Mouse (Mus musculus): ENCODE measurements around the gene Slc45a3.

Slc45a3 gene

GRCm38 (mm10) chr1:131962606-131963084 lies at the start of gene Slc45a3:
Slc45a3 (plus strand) TSS chr1:131962967.
- no peak for DNase-seq (ENCODE audit: low spot score in 2 of 2)

DNA sequence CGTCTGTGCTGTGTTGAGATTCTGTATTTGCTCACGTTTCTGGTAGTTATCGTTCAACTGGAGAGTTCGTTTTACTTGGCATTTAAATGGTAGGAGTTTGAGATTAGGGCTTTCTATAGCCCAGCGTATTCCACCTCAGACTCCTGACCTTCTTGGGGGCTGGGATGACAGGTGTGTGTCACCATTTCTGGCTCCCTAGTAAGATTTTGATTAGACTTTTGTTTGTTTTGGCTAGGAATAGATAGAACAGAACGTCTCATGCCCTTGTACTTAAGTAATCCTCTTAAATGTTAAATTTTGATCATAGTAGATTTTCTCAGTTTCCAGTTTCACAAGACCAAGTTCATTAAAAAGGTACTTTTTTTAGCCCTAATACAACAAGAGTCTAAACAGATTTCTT lies 45.1 kb upstream of the Slc45a3 start:
- no peak for DNase-seq (ENCODE audit: low spot score in 2 of 2)

DNA sequence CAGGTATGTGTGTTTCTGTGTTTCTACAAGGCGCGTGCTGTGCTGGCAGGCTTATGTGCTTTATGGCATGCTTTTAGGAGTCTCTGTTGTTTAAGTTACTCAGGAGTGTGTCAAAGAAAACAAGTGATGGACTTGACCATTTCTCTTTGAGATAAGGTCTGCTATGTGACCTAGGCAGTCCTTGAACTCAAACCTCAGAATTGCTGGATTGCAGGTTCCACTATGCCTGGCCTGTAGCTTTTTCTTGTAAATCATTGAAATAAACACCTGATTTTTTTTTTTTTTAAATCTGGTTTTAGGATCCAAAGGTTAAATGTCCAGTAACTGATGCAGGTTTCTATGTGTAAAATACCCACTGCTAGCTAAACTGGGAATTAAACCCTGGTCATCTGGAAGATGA lies 43.7 kb upstream of the Slc45a3 start:
- no peak for DNase-seq (ENCODE audit: low spot score in 2 of 2)

GRCm38 (mm10) chr1:131922100-131922499 lies 40.7 kb upstream of the Slc45a3 start:
- DNase-seq (ENCODE audit: low spot score in 2 of 2): no peak

DNA sequence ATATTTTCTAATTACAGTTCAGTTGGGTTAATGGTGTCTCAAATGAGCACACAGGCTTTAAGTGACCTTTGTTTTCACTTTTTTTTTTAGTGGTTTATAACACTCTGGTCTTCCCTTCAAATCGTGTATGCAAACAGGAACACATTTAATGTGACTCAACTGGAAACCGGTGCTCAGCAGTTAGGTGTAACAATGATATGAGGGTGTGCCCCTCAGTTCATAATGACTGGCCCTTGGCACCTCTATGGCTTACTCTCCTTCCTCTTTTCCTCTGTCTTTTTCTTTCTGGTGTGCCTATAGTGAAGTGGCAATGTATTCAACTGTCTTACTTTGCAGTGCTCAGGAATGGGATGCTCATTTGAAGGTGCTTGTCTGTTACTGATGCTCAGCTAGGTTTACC lies 29.3 kb upstream of the Slc45a3 start:
- no peak for DNase-seq (ENCODE audit: low spot score in 2 of 2)

DNA sequence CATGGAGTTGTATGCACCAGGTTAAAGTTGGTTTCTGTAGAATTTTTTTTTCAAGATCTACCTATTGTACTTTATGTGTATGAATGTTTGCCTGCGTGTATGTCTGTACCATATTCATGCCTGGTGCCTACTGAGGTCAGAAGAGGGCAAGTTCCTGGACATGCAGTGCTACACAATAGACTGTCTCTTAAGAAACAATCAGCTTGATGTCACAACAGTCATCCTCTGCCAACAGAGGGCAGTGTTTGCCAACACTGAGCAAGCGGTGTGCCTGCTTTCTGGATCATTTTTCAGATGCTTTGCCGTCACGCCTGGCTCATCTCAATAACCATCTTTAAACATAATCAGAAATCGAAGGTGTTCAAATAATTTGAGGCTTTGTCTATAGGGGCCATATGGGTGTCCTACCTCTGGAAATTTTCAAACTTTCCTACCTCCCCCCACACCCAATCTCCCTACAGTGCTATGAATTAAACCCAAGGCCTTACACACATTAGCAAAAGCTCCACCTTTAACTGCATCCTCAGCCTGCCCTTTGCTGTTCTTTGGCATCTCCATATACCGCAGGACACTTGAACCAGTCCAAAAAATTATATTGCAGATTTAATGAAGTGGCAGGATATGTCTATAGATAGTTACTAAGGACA lies 25.0 kb upstream of the Slc45a3 start:
- DNase-seq (ENCODE audit: low spot score in 2 of 2): peak; percentile 16 to 23

DNA sequence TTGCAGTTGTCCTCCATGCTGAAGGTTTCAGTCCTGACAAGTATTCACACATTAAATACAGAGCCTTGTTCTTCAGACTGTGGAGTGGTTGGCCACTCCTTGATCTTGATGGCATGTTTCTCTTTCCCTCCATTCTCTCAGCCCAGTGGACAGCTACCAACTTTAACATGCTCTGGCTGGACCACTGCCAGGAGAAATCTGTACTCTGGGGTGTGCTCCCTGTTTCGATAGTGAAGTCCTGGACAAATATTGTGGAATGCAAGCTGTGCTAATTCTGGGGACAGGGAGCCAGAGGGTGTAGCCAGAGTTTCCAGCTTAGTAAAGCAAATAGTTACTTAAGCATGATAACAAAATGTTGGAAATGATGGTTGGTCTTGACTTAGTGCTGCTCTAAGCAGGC lies 24.0 kb upstream of the Slc45a3 start:
- no peak for DNase-seq (ENCODE audit: low spot score in 2 of 2)

DNA sequence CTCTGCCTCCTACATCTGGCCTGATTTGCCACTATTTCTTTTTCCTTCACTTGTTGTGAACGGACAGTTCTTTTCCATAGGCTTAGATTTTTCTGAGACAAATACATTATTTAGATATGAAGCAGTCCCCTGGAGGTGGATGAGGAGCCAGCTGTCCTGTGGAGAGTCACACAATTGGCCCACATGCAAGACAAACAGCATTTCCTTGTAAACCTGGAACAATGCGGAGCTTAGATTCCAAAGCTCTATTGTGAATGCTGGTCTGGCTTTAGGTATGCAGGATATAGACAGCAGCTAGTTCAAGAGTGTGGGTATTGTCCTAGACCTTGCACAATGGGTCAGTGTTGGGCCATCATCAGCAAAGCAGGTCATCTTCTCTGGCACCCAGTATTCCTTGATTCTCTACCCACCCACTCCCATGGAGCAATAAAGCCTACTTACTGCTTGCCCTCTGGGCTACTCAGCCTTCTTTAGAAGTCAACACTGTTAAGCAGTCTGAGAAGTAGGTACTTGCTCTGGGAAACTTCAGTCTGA lies 22.0 kb upstream of the Slc45a3 start:
- DNase-seq (ENCODE audit: low spot score in 2 of 2): no peak

- DNase-seq (ENCODE audit: low spot score in 2 of 2): no peak
Measured at GRCm38 (mm10) chr1:131941501-131941900, 21.3 kb upstream of the Slc45a3 start.

DNA sequence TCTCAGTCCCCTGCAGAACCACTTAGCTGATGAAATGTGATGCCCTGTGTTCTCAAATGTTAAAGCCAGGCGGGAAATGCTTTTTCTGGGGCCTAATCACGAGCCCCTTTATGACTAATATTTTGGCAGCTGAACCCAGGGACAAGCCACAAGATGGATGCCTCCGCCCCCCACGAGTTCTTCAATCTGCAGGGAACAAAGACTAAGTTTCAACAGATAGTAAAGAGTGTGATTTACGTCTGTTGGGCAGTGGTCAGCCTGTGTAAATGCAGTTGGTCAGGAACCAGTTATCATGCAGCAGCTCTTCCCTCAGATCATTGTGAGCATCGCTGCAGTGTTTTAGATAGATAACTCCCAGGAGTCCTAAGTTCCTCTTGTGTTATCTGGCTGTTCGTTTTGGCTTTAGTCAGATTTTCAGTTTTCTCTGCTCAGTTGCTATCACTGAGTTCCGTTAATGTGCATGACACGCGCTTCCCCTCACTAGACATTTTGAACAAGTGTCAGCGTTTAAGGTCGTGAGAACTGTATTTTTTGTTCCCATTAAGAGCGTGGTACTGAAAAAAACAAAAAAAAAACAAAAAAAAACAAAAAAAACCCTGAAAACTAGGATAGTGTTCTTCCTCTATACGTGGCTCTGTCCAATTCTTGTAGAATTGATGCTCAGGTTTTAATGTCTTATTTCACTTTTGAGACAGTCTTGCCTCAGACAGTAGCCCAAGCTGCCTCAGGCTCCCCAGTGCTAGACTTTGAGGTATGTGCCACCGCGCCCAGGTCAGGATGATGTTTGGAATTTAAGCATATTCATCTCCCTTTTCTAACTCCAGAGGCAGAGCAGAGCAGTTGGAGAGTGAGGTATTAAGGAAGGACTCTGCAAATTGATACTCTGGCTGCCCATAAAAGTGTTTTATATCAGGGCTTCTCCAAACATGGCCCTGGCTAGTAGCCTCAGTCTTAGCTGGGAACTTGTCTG lies 19.9 kb upstream of the Slc45a3 start:
- DNase-seq (ENCODE audit: low spot score in 2 of 2): no peak

DNA sequence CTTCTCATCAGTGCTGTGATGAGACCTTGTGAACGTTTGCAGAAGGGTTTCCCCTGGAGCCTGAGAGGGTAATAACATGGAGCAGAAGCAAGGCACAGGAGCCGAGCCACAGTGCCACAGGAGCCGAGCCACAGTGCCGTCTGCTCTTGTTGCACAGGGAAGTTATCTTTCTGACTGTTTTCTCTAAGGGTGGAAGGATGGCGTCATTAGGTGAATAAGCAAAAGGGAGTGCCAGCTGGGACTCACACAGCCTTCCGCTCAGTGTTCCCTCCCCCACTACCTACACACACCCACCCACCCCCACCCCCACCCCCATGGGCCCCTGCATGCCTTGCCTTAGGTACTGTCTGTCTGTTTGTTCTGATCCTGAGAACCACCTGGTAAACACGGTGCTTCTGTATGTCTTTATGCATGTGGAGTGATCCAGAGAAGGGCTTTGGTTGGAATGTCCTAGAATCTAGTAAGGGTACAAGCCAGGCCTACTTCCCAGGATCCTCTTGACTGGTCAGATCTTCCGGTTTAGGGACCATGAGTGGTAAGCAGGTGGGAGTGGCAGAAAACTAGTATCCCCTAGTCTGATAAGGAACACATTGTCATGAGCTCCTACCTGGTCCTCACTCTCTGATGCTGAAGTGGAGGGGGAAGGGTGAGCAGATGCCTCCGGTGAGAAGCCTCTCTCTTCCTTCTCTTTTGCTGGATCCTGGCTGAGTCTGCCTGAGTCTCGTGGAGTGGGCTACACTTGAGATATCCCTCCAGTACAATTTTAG lies 16.9 kb upstream of the Slc45a3 start:
- no peak for DNase-seq (ENCODE audit: low spot score in 2 of 2)

DNA sequence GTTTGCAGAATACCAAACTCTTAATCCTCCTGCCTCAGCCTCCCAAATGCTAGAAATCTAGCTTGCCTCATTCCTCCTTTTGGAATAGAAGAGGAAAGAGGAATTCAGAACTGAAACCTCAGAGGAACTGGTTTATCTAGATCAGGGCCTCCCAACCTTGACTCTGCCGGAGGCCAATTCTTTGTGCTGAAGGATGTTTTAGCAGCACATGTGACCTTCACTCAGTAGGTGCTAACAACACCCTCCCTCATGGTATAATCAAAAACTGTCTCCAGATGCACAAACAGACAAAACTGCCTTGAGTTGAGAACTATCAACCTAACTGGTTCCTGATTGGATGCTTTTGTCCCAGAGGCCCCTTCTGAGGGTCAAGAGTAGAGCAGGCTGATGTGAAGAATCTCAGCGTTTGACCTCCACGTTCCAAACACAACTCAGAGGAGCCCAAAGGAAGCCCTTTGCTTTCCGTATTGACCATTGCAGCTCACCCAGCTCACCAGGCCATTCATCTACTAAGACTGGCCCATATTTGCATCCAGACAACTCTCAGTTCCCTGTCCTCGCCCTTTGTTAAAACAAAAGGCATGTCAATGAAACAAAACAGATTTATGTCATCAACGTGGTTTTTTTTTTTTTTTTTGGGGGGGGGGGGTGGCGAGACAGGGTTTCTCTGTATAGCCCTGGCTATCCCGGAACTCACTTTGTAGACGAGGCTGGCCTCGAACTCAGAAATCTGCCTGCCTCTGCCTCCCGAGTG lies 16.1 kb upstream of the Slc45a3 start:
- DNase-seq (ENCODE audit: low spot score in 2 of 2): no peak

DNA sequence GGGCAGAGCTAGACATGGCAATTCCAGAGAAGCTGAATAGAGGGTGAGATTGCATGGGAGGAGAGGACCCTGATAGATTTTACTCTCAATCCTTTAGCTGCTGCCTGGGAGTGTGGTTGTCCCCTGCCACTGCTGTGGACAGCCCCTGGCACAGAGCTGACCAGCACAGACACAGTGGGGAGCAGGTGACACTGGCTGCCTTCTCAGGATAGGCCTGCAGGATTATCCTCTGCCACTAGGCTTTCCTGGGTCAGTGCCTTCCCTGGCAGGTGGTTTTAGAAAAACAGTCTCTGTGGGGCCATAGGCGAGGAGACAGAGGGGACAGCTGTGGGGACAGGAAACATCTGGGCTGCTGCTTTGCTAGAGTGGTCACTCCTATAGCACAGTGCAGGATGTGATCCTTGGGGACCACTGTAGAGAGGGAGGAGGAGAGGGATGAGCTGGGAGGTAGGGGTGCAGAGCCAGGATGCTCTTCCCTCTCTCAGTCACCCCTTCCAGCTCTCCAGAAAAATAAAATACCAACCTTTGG lies 14.7 kb upstream of the Slc45a3 start:
- DNase-seq (ENCODE audit: low spot score in 2 of 2): no peak

DNA sequence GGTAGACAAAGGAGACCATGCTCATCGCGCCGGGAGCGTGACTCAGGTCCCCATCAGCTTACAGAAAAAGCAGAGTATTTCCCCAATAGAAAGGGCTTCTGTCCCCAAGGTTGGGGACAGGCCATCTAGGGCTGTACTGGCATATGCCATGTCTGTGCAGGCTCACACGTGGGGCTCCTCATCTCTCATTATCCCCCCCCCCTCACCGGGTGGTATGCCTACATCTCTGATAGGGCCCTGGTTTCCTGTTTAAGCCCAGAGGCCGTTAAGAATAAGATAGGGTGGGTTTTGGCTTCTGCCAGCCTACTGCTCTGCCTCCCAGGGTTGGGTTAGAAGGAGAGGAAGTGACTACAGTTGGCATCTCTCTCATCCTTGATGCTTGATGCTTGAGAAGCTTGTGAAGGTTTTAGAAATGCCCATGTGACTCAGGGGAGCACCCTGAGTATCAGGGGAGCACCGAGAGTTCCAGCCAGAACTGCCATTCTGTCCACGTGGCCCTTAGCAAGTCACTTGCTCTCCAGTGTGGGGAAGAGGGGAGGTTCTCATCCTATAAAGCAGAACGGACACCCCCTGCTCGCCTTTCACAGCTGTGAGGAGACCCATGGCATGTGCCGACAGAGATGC lies 8.4 kb upstream of the Slc45a3 start:
- no peak for DNase-seq (ENCODE audit: low spot score in 2 of 2)

DNA sequence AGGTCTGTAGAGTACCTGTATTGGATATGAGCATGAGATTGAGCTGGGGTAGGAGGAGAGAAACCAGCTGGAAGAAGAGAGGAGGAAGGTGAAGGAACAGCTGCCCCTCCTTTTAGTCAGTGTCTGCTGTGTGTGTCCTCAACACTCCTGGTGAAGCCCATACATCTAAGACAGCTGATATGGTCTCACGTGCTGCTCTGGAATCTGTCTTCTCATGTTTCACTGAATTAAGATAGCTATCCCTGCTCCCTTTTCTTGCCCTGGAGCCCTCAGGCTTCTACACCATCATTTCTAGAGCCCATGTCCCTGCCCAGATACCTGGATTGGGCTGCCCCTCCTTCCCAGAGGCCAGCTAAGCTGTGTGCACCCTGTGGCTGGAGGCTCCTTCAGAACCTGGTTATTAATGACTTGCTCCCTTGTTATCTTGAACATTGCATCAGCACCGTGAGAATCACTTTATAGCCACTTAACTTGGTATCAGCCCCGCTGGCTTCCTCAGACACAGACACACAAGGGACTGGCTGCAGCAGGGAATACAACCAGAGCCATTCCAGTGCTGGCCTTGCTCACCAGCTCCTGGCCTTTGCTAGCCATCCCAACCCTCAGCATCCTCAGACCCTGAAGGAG lies 7.5 kb upstream of the Slc45a3 start:
- DNase-seq (ENCODE audit: low spot score in 2 of 2): no peak

GRCm38 (mm10) chr1:131957416-131957815 lies 5.4 kb upstream of the Slc45a3 start:
- DNase-seq (ENCODE audit: low spot score in 2 of 2): no peak

- no peak for DNase-seq (ENCODE audit: low spot score in 2 of 2)
Measured at GRCm38 (mm10) chr1:131961004-131961403, 1.8 kb upstream of the Slc45a3 start.

- DNase-seq (ENCODE audit: low spot score in 2 of 2): no peak
Measured at GRCm38 (mm10) chr1:131963085-131963951, 551 bp downstream of the Slc45a3 start.

GRCm38 (mm10) chr1:131964100-131964499 lies 1.3 kb downstream of the Slc45a3 start:
- no peak for DNase-seq (ENCODE audit: low spot score in 2 of 2)

All from spleen, postnatal 14 days (tissue).